Mouse (Mus musculus): ENCODE measurements around the gene Slc39a11. TPM values are rescaled to one million over a fixed set of nuclear protein-coding genes. Genes with fewer than 3 reads are reported as not detected.

Slc39a11 gene
- polyA plus RNA-seq, 1 experiment = 32.4 TPM

GRCm38 (mm10) chr11:113469919-113470785 lies 179.7 kb downstream of the Slc39a11 start:
- H3K4me1 ChIP-seq (ENCODE audit: control insufficient read depth, insufficient read depth, insufficient read length, low read length) = peaks cover 6% of the 10 kb centered on the region; the same call in 1 of the 2 replicates
- H3K36me3 ChIP-seq (ENCODE audit: control insufficient read depth, insufficient read depth, low read length) = no peaks in the 10 kb centered on the region
- H3K4me3 ChIP-seq (ENCODE audit: low read depth, low read length) = no peak overlapping the region
- WGBS = 72% methylated on average over 17 of the region's 17 CpGs
- H3K27me3 ChIP-seq (ENCODE audit: control insufficient read depth, insufficient read depth, low read length) = no peaks in the 10 kb centered on the region
- no peak overlapping the region for H3K27ac ChIP-seq (ENCODE audit: insufficient read depth, low read depth, low read length)
- TF ChIP-seq POLR2A (IDR thresholded peaks at IDR 0.05; ENCODE audit: low read depth, low read length) (no peak), CTCF (IDR thresholded peaks at IDR 0.05; ENCODE audit: extremely low read depth, insufficient read length, insufficient replicate concordance, low read depth, low read length) (no peak)

DNA sequence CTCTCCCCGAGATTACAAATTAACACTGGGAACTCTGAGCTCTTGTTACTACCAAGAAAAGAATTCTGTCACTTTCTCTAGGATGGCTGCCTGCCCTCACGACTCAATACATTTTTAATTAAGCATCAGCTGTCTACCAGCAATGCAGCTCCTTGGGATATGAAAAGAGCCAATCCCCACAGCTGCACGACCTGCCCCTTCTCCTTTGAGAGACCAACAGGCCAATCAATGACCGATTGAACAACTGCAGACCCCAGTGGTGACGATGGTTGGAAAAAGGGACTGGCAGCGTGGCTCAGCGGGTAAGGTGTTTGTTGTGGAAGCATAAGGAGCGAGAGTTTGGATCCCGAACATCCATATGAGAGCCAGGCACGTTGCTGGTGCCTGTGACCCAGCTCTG lies 181.9 kb downstream of the Slc39a11 start:
- no peaks in the 10 kb centered on the region for H3K36me3 ChIP-seq (ENCODE audit: control insufficient read depth, insufficient read depth, low read length)
- no peaks in the 10 kb centered on the region for H3K4me1 ChIP-seq (ENCODE audit: control insufficient read depth, insufficient read depth, insufficient read length, low read length)
- H3K4me3 ChIP-seq (ENCODE audit: low read depth, low read length) = no peak overlapping the region
- no peaks in the 10 kb centered on the region for H3K27me3 ChIP-seq (ENCODE audit: control insufficient read depth, insufficient read depth, low read length)
- TF ChIP-seq POLR2A (IDR thresholded peaks at IDR 0.05; ENCODE audit: low read depth, low read length) = no peak
- TF ChIP-seq CTCF (IDR thresholded peaks at IDR 0.05; ENCODE audit: extremely low read depth, insufficient read length, insufficient replicate concordance, low read depth, low read length) = no peak
- no peak overlapping the region for H3K27ac ChIP-seq (ENCODE audit: insufficient read depth, low read depth, low read length)
- WGBS = 87% methylated on average over 10 of the region's 10 CpGs

DNA sequence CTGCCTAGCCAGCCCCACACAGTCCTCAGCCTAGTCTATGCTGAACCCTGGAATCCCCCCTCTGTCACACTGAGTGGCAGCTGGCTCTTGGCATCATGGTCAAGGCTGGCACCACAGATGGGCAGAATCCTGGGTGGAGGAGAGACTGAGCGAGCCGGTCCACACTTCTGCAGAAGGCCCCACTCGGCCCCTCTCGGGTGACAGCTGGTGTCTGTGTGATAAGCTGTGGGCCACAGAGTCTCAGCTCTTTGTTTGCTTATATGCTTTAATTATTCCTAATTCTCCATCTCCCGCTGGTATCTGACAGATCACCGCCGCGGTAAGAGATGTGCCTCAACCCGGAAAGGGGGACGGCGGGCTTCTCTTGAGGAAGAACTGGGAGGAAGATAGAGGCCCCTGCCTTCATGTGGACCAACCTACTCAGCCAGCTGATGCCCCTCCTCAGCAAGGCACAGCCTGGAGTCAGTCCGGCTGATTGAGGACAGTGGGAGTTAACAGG lies 182.5 kb downstream of the Slc39a11 start:
- no peaks in the 10 kb centered on the region for H3K4me1 ChIP-seq (ENCODE audit: control insufficient read depth, insufficient read depth, insufficient read length, low read length)
- no peak for TF ChIP-seq POLR2A (IDR thresholded peaks at IDR 0.05; ENCODE audit: low read depth, low read length)
- TF ChIP-seq CTCF (IDR thresholded peaks at IDR 0.05; ENCODE audit: extremely low read depth, insufficient read length, insufficient replicate concordance, low read depth, low read length) = no peak
- 89% methylated on average over 12 of the region's 12 CpGs for WGBS
- no peaks in the 10 kb centered on the region for H3K36me3 ChIP-seq (ENCODE audit: control insufficient read depth, insufficient read depth, low read length)
- H3K27ac ChIP-seq (ENCODE audit: insufficient read depth, low read depth, low read length) = no peak overlapping the region
- H3K27me3 ChIP-seq (ENCODE audit: control insufficient read depth, insufficient read depth, low read length) = no peaks in the 10 kb centered on the region
- no peak overlapping the region for H3K4me3 ChIP-seq (ENCODE audit: low read depth, low read length)

GRCm38 (mm10) chr11:113460118-113460517 lies 189.8 kb downstream of the Slc39a11 start:
- 88% methylated on average over 2 of the region's 2 CpGs for WGBS
- H3K4me3 ChIP-seq (ENCODE audit: low read depth, low read length) = no peak overlapping the region
- no peak overlapping the region for H3K27ac ChIP-seq (ENCODE audit: insufficient read depth, low read depth, low read length)
- H3K27me3 ChIP-seq (ENCODE audit: control insufficient read depth, insufficient read depth, low read length) = no peaks in the 10 kb centered on the region
- H3K36me3 ChIP-seq (ENCODE audit: control insufficient read depth, insufficient read depth, low read length) = no peaks in the 10 kb centered on the region
- TF ChIP-seq POLR2A (IDR thresholded peaks at IDR 0.05; ENCODE audit: low read depth, low read length) (no peak), CTCF (IDR thresholded peaks at IDR 0.05; ENCODE audit: extremely low read depth, insufficient read length, insufficient replicate concordance, low read depth, low read length) (no peak)
- no peaks in the 10 kb centered on the region for H3K4me1 ChIP-seq (ENCODE audit: control insufficient read depth, insufficient read depth, insufficient read length, low read length)

GRCm38 (mm10) chr11:113458582-113459210 lies 191.2 kb downstream of the Slc39a11 start:
- no peaks in the 10 kb centered on the region for H3K36me3 ChIP-seq (ENCODE audit: control insufficient read depth, insufficient read depth, low read length)
- 86% methylated on average over 15 of the region's 15 CpGs for WGBS
- no peaks in the 10 kb centered on the region for H3K4me1 ChIP-seq (ENCODE audit: control insufficient read depth, insufficient read depth, insufficient read length, low read length)
- H3K27me3 ChIP-seq (ENCODE audit: control insufficient read depth, insufficient read depth, low read length) = no peaks in the 10 kb centered on the region
- no peak overlapping the region for H3K27ac ChIP-seq (ENCODE audit: insufficient read depth, low read depth, low read length)
- TF ChIP-seq POLR2A (IDR thresholded peaks at IDR 0.05; ENCODE audit: low read depth, low read length) = no peak
- peak; percentile 41; the same call in 1 of the 2 replicates for TF ChIP-seq CTCF (IDR thresholded peaks at IDR 0.05; ENCODE audit: extremely low read depth, insufficient read length, insufficient replicate concordance, low read depth, low read length)
- H3K4me3 ChIP-seq (ENCODE audit: low read depth, low read length) = no peak overlapping the region

GRCm38 (mm10) chr11:113452861-113453568 lies 196.9 kb downstream of the Slc39a11 start:
- TF ChIP-seq CTCF (IDR thresholded peaks at IDR 0.05; ENCODE audit: extremely low read depth, insufficient read length, insufficient replicate concordance, low read depth, low read length) (no peak), POLR2A (IDR thresholded peaks at IDR 0.05; ENCODE audit: low read depth, low read length) (no peak)
- Histone ChIP-seq H3K27me3 (ENCODE audit: control insufficient read depth, insufficient read depth, low read length) (no peaks in the 10 kb centered on the region), H3K36me3 (ENCODE audit: control insufficient read depth, insufficient read depth, low read length) (no peaks in the 10 kb centered on the region), H3K4me1 (ENCODE audit: control insufficient read depth, insufficient read depth, insufficient read length, low read length) (no peaks in the 10 kb centered on the region), H3K4me3 (ENCODE audit: low read depth, low read length) (no peak overlapping the region), H3K27ac (ENCODE audit: insufficient read depth, low read depth, low read length) (no peak overlapping the region)
- WGBS = 78% methylated on average over 16 of the region's 16 CpGs

Measured in small intestine, adult 2 months (tissue).